Mouse (Mus musculus): Measurements from ENCODE around the gene P3h3.

The P3h3 gene

DNA sequence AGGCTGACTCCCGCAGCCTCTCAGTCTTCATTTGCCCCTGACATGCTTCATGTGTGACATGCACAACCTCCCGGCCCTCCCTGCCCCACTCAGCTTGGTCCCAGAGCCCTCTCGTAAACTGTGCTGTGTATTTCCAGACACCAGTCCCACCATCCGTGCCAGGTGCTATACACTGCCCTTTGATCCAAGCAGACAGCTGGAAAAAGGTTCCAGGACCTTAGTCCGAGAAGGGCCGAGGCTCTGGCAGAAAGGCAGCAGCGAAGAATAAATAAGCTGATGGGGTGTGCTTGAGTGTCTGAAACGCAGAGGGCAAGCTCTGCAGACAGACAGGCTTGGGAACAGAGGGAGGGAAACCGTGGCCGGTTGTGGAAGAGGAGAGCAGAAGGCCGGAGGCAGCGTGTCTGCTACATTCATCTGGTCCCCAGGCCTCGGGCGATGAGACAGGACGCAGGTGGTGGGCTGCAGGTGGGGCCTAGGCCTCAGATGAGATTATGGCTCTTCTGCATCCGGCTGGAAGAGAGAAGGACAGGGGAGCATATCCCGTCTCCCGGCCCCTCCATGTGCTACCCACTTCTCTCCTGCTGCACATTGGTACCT is 8.3 kb upstream of the P3h3 start:
- DNase-seq (ENCODE audit: low spot score in 2 of 2) = no peak

GRCm38 (mm10) chr6:124863658-124864298 is 6.2 kb upstream of the P3h3 start, which contains the start of gene Gpr162:
Gene Gpr162, minus strand, starts transcription at chr6:124863983.
- no peak for DNase-seq (ENCODE audit: low spot score in 2 of 2)

GRCm38 (mm10) chr6:124863125-124863657 is 5.6 kb upstream of the P3h3 start:
- no peak for DNase-seq (ENCODE audit: low spot score in 2 of 2)

- DNase-seq (ENCODE audit: low spot score in 2 of 2) = no peak
These were observed 5.0 kb upstream of the P3h3 start for GRCm38 (mm10) chr6:124862406-124863124.

DNA sequence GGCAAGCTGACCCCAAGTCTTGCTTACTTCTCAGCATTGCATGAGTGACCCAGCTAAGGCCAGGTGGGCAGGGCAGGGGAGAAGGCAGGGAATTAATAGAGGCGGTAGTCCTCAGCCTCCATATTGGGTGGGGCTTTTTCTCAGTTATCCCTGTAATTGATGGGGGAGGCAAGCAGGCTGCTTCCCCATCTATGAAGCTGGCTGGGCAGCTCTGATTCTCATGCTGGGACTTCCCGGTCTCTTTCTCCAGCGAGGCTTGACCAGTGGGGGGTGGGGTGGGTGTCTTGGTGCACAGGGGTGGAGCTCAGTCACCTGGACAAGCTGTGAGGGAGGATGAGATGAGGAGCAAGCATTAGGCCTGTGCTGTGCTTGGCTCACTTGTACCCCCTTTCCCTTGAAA is 4.2 kb upstream of the P3h3 start:
- no peak for DNase-seq (ENCODE audit: low spot score in 2 of 2)

GRCm38 (mm10) chr6:124861266-124861665 is 3.7 kb upstream of the P3h3 start:
- DNase-seq (ENCODE audit: low spot score in 2 of 2) = no peak

- no peak for DNase-seq (ENCODE audit: low spot score in 2 of 2)
These were observed 3.0 kb upstream of the P3h3 start for GRCm38 (mm10) chr6:124860511-124860910.

- peak; percentile 81 to 93 for DNase-seq (ENCODE audit: low spot score in 2 of 2)
These were observed 2.2 kb upstream of the P3h3 start for GRCm38 (mm10) chr6:124859725-124860124.

- peak in 1 of 2 experiments; percentile 60 for DNase-seq (ENCODE audit: low spot score in 2 of 2)
These were observed 1.2 kb upstream of the P3h3 start for GRCm38 (mm10) chr6:124858561-124859318.

DNA sequence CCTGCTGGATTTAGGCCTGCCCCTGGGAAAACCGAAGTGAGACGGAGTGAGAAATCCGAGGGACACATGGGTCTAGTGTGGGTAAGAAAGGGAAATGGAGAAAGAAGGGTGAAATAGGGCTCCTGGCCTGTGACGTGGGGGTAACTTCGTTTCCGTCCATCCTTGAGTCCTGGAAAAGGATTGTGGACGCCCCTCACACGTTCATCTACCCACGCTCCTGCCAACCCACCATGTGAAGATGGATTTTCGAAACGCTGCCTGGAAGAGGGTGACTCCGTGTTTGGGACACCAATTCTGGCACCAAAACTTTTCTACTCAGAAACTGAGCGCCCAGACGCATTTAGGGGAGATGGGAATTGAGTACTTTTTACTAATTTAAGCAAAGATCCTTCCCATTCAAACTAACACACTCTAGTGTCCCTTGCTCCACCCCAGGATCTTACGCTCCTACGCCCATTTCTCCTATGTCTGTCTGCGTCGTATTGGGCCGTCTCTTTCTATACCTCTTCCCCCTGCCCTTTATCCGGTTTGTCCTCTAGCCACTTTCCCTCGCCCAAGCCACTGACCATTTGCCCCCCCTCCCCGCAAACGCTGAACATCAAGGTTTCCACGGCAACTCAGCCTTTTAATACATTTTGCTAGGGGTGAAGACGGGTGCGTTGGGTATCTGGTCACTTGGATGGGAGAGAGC is 433 bp upstream of the P3h3 start:
- DNase-seq (ENCODE audit: low spot score in 2 of 2) = no peak

GRCm38 (mm10) chr6:124856321-124856720 is 1.2 kb downstream of the P3h3 start:
- DNase-seq (ENCODE audit: low spot score in 2 of 2) = no peak

GRCm38 (mm10) chr6:124854647-124855046 is 2.9 kb downstream of the P3h3 start:
- DNase-seq (ENCODE audit: low spot score in 2 of 2) = no peak

DNA sequence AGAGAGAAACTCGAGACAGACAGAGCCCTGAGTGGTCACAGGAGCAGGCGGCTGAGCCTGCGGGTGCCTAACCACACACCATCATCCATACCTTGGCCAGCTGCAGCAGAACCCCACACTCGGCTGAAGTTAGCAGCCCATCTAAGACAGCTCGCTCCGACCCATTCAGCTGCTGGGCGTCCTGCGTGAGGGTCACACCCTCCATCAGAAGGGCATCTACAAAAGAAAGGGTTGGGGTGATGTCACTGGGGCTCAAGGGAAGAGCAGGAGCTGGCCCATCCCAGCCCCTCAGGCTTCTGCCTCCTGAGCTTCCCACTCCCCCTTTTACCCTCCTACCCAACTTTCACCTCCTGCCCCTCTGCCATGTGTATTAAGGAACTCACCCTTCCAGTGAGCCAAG is 7.0 kb downstream of the P3h3 start:
- DNase-seq (ENCODE audit: low spot score in 2 of 2) = no peak

DNA sequence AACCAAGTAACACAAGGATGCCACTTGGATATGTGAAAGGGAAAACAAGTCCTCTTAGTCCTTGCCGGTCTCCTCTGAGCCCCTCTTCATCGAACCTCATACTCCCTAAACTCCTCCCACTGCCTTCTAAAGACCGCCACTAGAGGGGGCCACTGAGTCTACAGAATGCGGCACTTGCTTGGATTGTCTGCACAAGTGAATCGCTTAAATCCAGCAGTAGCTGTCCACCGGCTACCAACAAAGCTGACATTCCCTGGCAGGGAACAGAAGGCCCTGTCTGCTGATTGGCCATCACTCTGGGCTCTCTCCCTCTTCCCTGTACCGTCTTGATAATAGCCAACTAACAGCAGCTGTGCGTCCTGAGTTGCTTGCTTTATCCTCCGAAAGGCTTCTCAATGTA is 10.2 kb downstream of the P3h3 start:
- DNase-seq (ENCODE audit: low spot score in 2 of 2) = peak; percentile 87 to 96

GRCm38 (mm10) chr6:124840241-124841167 is 17.0 kb downstream of the P3h3 start, which contains the start of gene Gnb3:
Gene Gnb3, minus strand, starts transcription at chr6:124840275.
- DNase-seq (ENCODE audit: low spot score in 2 of 2) = peak in 1 of 2 experiments; percentile 61

DNA sequence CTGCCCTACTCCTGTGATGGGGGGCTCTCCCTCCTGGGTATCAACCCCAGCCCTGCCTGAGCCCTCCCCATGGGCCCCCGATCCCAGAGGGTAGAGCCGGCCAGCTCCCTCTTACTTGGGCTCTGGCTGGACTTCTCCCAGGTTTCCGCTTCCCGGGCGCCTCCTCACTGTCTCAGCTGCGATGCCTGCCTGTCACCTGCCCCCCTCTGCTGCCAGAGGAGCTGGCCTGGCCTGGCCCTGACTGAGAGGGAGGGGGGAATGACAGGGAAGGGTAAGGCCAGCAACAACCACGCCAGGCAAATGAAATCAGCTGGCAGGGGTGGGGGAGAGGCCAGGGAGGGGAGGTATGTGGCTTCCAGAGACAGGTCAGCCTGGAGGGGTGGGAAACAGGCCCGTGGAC is 17.7 kb downstream of the P3h3 start:
- peak in 1 of 2 experiments; percentile 64 for DNase-seq (ENCODE audit: low spot score in 2 of 2)

DNA sequence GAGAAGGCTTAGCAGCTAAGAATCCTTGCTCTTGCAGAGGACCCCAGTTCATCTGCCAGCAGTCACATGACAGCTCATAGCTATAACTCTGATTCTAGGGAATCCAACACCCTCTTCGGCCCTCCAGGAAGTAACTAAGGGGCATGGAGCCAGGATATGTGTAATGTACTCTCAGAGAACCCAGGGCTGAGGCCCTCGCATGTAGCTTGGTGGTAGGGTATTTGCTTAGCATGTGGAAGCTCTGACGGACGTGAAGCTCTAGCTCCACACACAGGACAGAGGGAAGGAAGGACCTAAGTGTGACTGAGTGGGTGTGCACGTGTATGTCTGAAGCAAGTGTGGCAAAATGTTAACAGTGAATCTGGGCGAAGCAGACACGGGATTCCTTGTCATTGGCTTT is 21.1 kb downstream of the P3h3 start:
- no peak for DNase-seq (ENCODE audit: low spot score in 2 of 2)

- DNase-seq (ENCODE audit: low spot score in 2 of 2) = peak in 1 of 2 experiments; percentile 62
These were observed 22.0 kb downstream of the P3h3 start for GRCm38 (mm10) chr6:124835531-124835930.

- peak in 1 of 2 experiments; percentile 60 for DNase-seq (ENCODE audit: low spot score in 2 of 2)
These were observed 23.0 kb downstream of the P3h3 start for GRCm38 (mm10) chr6:124834512-124835081.

DNA sequence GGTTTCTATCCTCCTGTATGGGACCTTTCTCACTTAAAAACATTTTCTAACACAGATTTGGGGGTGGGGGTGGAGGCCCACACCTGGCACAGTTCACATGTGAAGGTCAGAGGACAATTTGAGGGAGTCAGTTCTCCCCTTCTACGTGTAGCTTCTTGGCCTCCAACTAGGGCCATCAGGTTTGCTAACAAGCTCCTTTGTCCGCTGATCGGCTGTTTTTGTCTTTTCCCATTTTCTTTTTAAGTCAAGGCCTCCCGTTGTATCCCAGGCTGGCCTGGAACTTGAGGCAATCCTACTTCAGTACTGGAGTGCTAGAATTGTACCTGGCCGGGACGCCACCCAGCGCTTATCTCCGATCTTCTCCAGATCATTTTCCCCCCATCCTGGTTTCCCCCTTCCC is 25.9 kb downstream of the P3h3 start:
- DNase-seq (ENCODE audit: low spot score in 2 of 2) = no peak
